ENCODE assay signal across 8 mouse cellular contexts in the genomic region with DNA sequence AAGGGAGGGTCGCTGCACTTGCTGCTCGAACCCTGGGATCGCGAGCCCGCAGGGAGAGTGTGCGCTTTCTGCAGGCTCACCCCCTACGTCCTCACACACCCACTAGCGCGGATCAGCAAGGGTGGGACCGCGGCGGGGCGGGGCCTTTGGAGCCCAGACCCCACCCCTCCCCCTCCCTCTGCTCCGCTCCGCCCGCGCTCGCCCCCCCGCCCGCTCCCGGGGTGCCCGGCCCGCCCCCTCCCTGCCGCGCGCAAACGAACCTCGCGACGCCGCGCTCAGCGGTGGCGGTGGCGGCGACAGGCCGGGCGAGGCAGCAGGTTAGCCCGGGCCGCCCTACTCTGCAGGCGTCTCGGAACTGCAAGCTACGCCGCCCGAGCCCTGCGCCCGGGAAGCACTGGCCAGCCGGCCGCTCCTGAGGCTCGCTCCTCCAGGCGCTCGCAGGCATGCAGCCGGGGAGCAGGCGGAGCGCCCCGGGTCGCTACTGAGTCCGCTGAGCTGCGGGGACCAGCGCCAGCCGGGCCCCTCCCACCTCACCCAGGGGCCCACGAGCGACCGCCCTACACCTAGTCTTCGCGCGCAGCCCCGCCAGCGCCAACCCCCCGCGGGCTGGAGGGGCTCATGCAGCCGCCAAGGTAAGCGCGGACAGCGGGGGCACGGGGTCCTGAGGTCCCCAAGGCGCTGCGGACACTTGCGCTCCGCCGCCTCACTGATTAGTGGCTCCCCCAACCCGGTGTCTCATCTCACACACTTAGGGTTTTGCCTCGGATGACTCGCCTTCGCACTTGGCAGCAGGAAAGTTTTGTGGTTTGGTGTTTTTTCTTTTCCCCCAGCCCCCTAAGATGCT. TPM values are rescaled to one million over a fixed set of nuclear protein-coding genes. Genes with fewer than 3 reads are reported as not detected.
DNase-seq lines count a peak whose midpoint lies in the region; ATAC-seq and TF ChIP-seq lines count a peak whose summit lies in the region.

A gene (plus strand): TSS at position 253 of the 844 bp plus-strand sequence.

- 0% methylated on average over 65 of the region's 85 CpGs for WGBS in forebrain, embryonic 16.5 days
- 0% methylated on average over 39 of the region's 85 CpGs for WGBS in lung, postnatal 0 days

- intact Hi-C loops in heart, postnatal 25 days (cut with DNase I), result loop anchor here (2.0 to 10.0 kb wide), 6 partner anchors 101 to 973 kb away; no protein-coding TSS in a partner anchor

- DNase-seq in Muller cell, postnatal 12 days (ENCODE audit: inconsistent ontology term), result peak; percentile 63
- DNase-seq in adrenal gland, postnatal 4 days (ENCODE audit: low spot score in 2 of 2), result no peak
- DNase-seq in heart, postnatal 25 days (ENCODE audit: low spot score), result peak; percentile 35
- DNase-seq in layer of hippocampus, adult 9-11 months, result peak; percentile 40
- peak; percentile 56 for DNase-seq in lung, postnatal 0 days (ENCODE audit: low spot score)
- DNase-seq in skeletal muscle tissue, adult 2 months (ENCODE audit: low read depth, low spot score), result peak; percentile 75

- H3K4me3 ChIP-seq in forebrain, embryonic 16.5 days (replicated peaks; ENCODE audit: low read length), result peak within 1 kb of the TSS; percentile 73
- peak within 1 kb of the TSS; percentile 49 for H3K4me3 ChIP-seq in lung, postnatal 0 days (ENCODE audit: low read depth, low read length)

- TF ChIP-seq EP300 in lung, postnatal 0 days (IDR thresholded peaks at IDR 0.05), result no peak

- no peaks in the 10 kb centered on the region for H3K36me3 ChIP-seq in forebrain, embryonic 16.5 days (ENCODE audit: control insufficient read depth, insufficient read depth)
- no peaks in the 10 kb centered on the region for H3K36me3 ChIP-seq in lung, postnatal 0 days (ENCODE audit: insufficient read depth, low read length)

- peak within 1 kb of the TSS; percentile 84 for H3K9ac ChIP-seq in forebrain, embryonic 16.5 days (replicated peaks; ENCODE audit: low read depth, low read length)
- no peak within 1 kb of the TSS for H3K9ac ChIP-seq in lung, postnatal 0 days (replicated peaks; ENCODE audit: low read depth)

- peak within 1 kb of the TSS; percentile 82 for H3K27ac ChIP-seq in forebrain, embryonic 16.5 days (ENCODE audit: low read length)
- no peak within 1 kb of the TSS for H3K27ac ChIP-seq in lung, postnatal 0 days (ENCODE audit: low read length)

- peak within 1 kb of the TSS; percentile 87 for H3K4me2 ChIP-seq in forebrain, embryonic 16.5 days (ENCODE audit: low read length)
- H3K4me2 ChIP-seq in lung, postnatal 0 days (replicated peaks; ENCODE audit: low read depth, low read length), result peak within 1 kb of the TSS; percentile 99

- peaks cover 45% of the 10 kb centered on the region for H3K4me1 ChIP-seq in forebrain, embryonic 16.5 days (replicated peaks; ENCODE audit: control insufficient read depth, insufficient read depth, low read length)
- H3K4me1 ChIP-seq in lung, postnatal 0 days (ENCODE audit: insufficient read depth, low read depth, low read length), result peaks cover 14% of the 10 kb centered on the region; the same call in 1 of the 2 replicates

- H3K27me3 ChIP-seq in forebrain, embryonic 16.5 days (replicated peaks; ENCODE audit: control insufficient read depth, insufficient read depth, low read length), result 0 out of 2 replicates have a peak, but pooled peaks cover 4% of the 10 kb centered on the region
- H3K27me3 ChIP-seq in lung, postnatal 0 days (replicated peaks; ENCODE audit: insufficient read depth, low read length), result peaks cover 10% of the 10 kb centered on the region; the same call in 1 of the 2 replicates

- H3K9me3 ChIP-seq in forebrain, embryonic 16.5 days (ENCODE audit: control insufficient read depth, low read length), result no peaks in the 10 kb centered on the region
- H3K9me3 ChIP-seq in lung, postnatal 0 days (ENCODE audit: low read length), result no peaks in the 10 kb centered on the region

- ATAC-seq in forebrain, embryonic 16.5 days, result peak; percentile 84
- peak; percentile 68 for ATAC-seq in lung, postnatal 0 days
- ATAC-seq in activated CD4-positive, CD25-positive, alpha-beta regulatory T cell, adult 4 months, result no peak

- no peak for TF ChIP-seq CTCF in lung, postnatal 0 days (IDR thresholded peaks at IDR 0.05)

RNA-seq across cellular contexts. Expression of the gene that starts here (rescaled TPM):
- 10 to 100 TPM; 15.6 to 17.0 TPM for total RNA-seq in adrenal gland, postnatal 4 days (2021)
- 22.2 and 23.1 TPM in 2 replicates for polyA plus RNA-seq in forebrain, embryonic 16.5 days (2015; fragmentation: Nextera tagmentation; extraction: Ambion mirVana)
- total RNA-seq in heart, postnatal 25 days (2021), result 10 to 100 TPM; 61.2 to 72.2 TPM
- 4.8 and 5.9 TPM in 2 replicates for polyA plus RNA-seq in lung, postnatal 0 days (2015; fragmentation: Nextera tagmentation; extraction: Ambion mirVana)
- not detected for polyA plus RNA-seq in activated CD4-positive, CD25-positive, alpha-beta regulatory T cell, adult 4 months (2017; shearing (Covaris generic))

Comparison
In these comparisons a context has a peak if more than half of its experiments do, and no peak if none do; other contexts are left out.
1. DNase-seq: peak in Muller cell, postnatal 12 days (single experiment), heart, postnatal 25 days (single experiment), layer of hippocampus, adult 9-11 months (single experiment), lung, postnatal 0 days (single experiment) and skeletal muscle tissue, adult 2 months (single experiment); none in adrenal gland, postnatal 4 days (0 of 2).